Mouse (Mus musculus) lung, adult 2 months (tissue): ENCODE measurements at regions not wholly inside any gene's neighbourhood (a gene's known extent, or its start where the extent isn't known, plus 50 kb on each side); places are given as distances from the start of the nearest gene placed in this dataset.

ENCODE experiments used
- DNase-seq: peaks from one replicate; pipeline ENCODE4 v3.0.0; 2022
- H3K4me1 ChIP-seq: fragments of 200-500 bp; 2 replicates; pipeline ENCODE4 v1.6.1; 2011; ENCODE audit warnings: low read length; ENCODE audit not compliant: control insufficient read depth, insufficient read depth
- H3K4me3 ChIP-seq: fragments of 200-500 bp; replicated peaks from 2 replicates; pipeline ENCODE3; 2011; ENCODE audit warnings: low read depth, mild to moderate bottlenecking, control low read depth, low read length; ENCODE audit errors: extremely low read depth
- CTCF ChIP-seq: fragments of 200-500 bp; IDR thresholded peaks from 2 replicates; pipeline ENCODE4 v1.5.1; 2011; ENCODE audit warnings: mild to moderate bottlenecking, low read length, control low read depth; ENCODE audit not compliant: insufficient read depth
- POLR2A ChIP-seq: fragments of 200-500 bp; IDR thresholded peaks from 2 replicates; pipeline ENCODE4 v1.6.1; 2011; ENCODE audit warnings: low read depth, mild to moderate bottlenecking, control low read depth, low read length, borderline replicate concordance; ENCODE audit errors: extremely low read depth
- WGBS: fragments of 180-500 bp; shearing (Covaris S2); methylation state at CpG from one replicate; pipeline ENCODE4 v1.1.7; 2018; 5-methylcytosine and 5-hydroxymethylcytosine counted together

DNA sequence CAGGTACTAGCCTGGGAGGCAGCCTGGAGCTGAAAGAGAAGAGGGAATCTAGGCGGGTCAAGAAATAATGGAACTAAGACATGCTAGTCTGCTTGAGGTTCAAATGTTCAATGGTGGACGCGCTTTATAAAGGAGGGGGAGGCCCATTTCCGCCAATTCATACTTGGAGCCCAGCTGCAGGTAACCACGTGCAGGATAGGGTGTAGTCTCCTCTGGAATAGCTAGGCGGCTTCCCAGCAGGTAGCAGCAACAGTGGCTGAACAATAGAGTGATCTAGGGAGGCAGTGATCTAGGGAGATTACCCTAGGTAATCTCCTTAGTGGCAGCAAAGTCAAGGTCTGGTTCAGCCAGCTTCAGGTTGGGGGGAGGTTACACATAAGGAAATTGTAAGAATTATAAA, 134.6 kb downstream of the Sh2d4b start:
- no peak for DNase-seq
- WGBS: 55% methylated on average over 6 of the region's 6 CpGs
- Histone ChIP-seq H3K4me3 (no peak overlapping the region), H3K4me1 (no peaks in the 10 kb centered on the region)
- no peak for TF ChIP-seq POLR2A
- TF ChIP-seq CTCF: no peak

DNA sequence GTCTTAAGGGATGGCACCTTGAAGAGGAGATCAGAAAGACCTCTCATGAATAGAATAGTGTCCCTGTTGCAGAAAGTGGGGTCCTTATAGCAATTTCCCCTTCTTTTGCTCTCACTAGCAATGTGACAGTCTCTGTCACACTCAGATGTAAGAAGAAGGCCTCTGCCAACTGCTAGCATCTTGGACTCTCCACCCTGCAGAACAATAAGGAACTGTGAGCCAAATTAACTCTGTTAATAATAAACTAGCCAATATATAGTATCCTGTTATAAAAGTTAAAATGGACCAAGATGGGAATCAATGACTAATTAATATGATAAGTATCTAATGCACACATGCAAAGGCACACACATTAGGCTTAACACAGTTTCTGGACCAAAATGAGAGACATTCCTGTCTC, 152.5 kb downstream of the Sh2d4b start:
- Histone ChIP-seq H3K4me3 (no peak overlapping the region), H3K4me1 (no peaks in the 10 kb centered on the region)
- no peak for DNase-seq
- no peak for TF ChIP-seq POLR2A
- TF ChIP-seq CTCF: no peak

DNA sequence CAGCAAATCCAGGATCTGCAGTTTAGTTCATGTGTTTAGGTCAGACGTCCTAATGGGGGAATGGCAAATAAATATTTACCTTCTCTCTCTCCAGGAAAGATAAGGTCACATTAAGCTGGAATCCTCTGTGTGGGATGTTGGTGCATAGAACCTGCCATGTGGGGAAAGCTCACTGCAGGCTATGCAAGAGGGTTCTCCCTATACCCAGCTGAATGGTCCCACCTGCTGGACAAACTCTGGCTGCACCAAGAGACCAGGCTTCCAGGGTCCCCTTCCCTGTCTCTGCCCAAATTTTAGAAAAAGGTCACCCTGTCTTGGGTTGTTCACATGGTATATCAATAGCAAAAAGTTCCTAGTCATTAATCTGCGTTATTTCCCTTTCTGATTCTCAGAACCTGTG, 161.2 kb downstream of the Sh2d4b start:
- no peak overlapping the region for H3K4me3 ChIP-seq
- 50% methylated on average over 2 of the region's 2 CpGs for WGBS
- peak; percentile 3 for DNase-seq

DNA sequence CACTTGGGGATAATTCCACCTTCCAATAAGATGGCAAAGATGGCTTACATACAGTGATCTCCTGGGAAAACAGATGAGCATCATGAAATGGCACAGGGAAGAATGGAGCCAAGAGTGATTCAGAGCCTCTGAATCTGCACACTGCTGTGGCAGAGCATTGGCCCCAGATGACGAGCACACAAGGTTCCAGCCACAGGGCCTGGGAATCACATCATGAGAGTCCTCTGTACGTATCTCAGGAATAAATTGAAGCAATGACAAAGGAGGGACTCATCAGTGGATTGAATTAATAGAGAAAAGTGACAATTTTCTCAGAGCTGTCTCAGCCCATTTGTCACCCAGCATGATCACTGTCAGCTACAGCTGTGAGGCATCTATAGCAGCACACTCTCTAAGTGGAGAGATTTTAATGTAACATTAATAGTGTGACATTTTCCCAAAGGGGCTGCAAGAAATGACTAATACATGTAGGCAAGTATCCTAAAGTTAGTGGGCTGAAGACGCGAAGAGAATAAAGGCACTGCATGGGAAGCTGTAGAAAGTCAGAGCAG, 184.0 kb downstream of the Sh2d4b start:
- Histone ChIP-seq H3K4me1 (no peaks in the 10 kb centered on the region), H3K4me3 (no peak overlapping the region)
- TF ChIP-seq POLR2A: no peak
- 72% methylated on average over 4 of the region's 4 CpGs for WGBS
- no peak for DNase-seq

More for the DNA sequence above, 161.2 kb downstream of the Sh2d4b start:
- TF ChIP-seq POLR2A (no peak), CTCF (no peak)
- no peaks in the 10 kb centered on the region for H3K4me1 ChIP-seq

DNA sequence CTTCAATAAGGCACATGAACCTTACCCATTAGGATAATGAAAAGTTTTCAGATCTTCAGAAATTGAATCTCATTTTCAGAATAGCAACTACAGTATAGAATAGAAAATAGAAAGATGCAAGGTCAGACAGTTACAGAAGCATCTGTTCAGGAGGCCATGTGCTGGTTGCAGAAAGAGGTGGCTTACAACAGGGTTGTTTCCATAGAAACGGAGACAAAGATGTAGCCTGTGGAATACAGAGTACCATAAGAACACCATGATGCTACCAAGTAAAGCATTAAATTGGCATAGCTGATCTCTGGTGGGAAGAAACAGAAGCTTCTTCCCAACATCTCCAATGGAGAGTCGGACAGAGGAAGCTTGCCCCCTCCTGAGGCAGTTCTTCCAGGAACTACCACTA, 185.6 kb downstream of the Sh2d4b start:
- no peak for DNase-seq
- TF ChIP-seq POLR2A: no peak
- TF ChIP-seq CTCF: no peak
- Histone ChIP-seq H3K4me1 (no peaks in the 10 kb centered on the region), H3K4me3 (no peak overlapping the region)
- WGBS: 78% methylated on average over 2 of the region's 2 CpGs

DNA sequence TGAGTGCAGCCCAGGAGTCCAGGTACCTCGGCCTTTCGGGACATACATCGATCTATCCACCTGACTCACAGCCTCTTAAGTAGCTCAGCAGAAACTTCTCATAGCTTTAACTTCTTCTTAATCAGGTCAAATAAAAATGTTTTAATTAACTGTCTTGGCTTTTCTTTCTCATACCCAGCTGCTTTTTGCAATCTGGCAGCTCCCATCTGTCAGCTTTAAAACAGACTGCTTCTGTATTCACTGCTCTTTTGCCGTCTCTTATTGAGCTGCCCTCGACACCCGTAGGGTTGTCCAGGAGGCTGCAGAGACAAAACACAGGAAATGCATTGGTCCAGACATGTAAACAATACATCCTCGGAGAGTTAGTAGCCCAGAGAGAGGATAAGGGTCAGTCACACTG, 189.6 kb downstream of the Sh2d4b start:
- WGBS: 48% methylated on average over 7 of the region's 7 CpGs
- TF ChIP-seq POLR2A: no peak
- no peak for TF ChIP-seq CTCF
- DNase-seq: no peak

DNA sequence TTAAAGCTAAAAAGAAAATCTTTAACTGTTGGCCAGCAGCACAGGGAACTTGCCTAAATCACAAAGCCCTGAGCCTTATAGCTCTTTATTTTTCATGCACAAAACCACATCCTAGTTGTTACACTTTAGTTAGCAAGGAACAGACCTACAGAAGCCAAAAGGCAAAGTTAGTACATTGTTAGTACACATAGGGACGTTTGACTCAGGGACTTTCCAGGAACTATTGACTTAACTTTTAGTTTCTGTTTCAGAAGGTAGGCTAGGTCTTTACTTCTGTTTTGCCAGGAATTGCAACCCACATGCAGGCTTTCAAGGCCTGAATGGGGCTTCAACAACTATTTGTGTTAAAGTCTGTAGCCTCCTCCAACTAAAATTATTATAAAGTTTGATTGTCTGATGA, 211.4 kb downstream of the Sh2d4b start:
- Histone ChIP-seq H3K4me1 (no peaks in the 10 kb centered on the region), H3K4me3 (no peak overlapping the region)
- TF ChIP-seq POLR2A (no peak), CTCF (no peak)
- 12% methylated on average over 1 of the region's 1 CpGs for WGBS
- no peak for DNase-seq

More for the DNA sequence above, 189.6 kb downstream of the Sh2d4b start:
- no peak overlapping the region for H3K4me3 ChIP-seq
- H3K4me1 ChIP-seq: no peaks in the 10 kb centered on the region

DNA sequence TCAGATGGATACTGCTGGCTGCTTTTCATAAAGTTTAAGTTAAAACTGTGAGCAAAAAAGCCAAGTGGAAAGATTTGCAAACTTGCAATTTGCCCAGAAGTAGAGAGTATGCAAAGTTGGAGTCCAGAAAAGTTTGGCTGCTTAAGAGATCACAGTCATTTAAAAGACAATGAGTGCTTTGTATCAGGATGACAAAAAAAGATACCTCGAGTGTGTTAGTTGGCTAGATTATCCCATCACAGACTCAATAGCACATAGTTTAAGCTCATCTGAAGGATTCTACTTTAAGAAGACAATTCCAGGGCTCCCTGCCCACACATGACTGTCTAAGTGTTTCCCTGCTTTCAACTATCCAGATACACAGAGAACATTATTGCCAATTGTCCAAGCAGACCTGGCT, 239.5 kb downstream of the Sh2d4b start:
- TF ChIP-seq POLR2A: no peak
- no peak for TF ChIP-seq CTCF
- no peak for DNase-seq
- Histone ChIP-seq H3K4me1 (no peaks in the 10 kb centered on the region), H3K4me3 (no peak overlapping the region)
- 60% methylated on average over 1 of the region's 1 CpGs for WGBS
